Mouse (Mus musculus) CD4-positive, CD25-positive, alpha-beta regulatory T cell, adult 4 months (primary cell): ENCODE measurements around the gene Capn9. TPM values are rescaled to one million over a fixed set of nuclear protein-coding genes. Genes with fewer than 3 reads are reported as not detected.

Source experiments
- ATAC-seq: one replicate; pipeline ENCODE4 v1.8.0; 2017
- polyA plus RNA-seq, 2 experiments: library from polyadenylated mRNA; unstranded; fragments of 100-300 nt; shearing (Covaris generic); gene quantifications; one replicate each; pipeline ENCODE4 v1.2.1; 2017

Gene Capn9
- polyA plus RNA-seq = not detected

DNA sequence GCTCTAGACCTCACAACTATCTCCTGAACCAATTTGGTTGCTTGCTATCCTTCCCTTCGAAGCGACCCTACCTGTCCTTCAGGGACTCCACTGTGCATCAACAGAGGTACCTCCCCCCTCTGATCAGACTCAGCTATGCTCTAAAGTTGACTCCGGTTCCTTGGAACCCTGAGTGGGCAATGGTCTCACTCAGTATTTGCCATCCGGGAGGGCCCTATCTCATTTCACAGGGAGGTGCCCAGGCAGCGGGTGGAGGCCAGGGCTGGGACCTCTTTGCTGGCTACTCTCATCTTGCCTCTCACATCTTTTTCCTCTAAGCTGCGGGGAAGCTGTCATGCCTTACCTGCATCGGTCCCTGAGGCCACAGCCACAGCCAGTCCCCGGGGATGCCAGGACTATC is at the start of gene Capn9:
Gene Capn9 (plus strand): TSS at position 301 of the 400 bp plus-strand sequence.
- ATAC-seq = no peak

DNA sequence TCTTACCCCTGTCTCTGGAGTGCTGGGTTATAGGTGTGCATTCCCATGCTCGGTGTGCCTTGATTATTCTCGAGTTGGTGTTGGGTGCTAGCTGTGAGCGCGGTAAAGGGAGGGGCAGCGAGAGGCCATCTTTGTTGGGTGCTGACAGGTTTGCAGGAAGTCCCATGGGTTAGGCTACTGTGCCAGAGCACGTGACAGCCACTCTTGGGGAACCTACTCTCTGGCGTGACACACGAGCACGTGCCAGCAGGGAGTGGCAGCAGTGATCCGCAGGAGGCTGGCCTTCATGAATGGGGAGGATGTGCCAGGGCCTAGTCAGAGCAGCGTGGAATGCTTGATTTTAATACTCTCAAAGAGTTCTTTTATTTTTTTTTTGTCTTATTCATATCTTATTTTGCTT is 49.6 kb upstream of the Capn9 start:
- ATAC-seq = no peak

DNA sequence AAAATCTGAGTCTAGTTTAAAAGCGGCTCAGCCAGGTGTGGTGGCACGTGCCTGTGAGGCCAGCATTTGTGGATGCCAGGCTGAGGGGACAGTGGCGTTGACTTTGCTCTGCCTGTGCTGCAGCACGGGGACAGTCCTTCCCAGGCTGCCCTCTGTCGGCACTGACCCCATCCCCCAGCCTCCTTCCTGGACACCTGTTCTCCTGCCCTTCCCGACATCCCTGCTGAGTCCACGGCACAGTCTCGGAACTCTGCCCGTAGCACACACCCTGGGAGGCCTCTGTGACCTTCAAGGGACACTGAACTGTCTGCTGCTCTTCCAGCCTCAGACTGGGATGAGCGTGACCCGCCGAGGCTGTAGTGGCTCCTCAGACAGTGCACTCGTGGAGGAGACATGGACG is 45.8 kb upstream of the Capn9 start:
- ATAC-seq = no peak

DNA sequence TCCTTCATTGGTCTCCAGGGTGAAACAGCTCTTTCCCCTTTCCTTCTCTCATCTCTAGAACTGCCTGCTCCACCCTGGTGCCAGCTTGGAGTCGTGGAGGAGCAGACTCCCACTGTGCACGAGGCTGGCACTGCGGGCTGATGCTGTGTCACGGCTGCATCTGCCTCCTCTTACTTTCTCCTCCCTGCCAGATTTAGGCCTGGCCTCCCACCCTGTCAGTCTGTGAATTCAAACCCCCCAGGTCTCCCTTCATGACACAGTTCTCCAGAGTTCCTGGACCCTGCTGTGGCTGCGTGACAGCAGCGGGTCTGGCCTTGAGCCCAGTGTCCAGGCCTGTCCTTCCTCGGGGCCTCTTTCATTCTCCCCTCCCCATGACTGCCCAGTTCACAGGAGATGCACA is 45.4 kb upstream of the Capn9 start:
- no peak for ATAC-seq

DNA sequence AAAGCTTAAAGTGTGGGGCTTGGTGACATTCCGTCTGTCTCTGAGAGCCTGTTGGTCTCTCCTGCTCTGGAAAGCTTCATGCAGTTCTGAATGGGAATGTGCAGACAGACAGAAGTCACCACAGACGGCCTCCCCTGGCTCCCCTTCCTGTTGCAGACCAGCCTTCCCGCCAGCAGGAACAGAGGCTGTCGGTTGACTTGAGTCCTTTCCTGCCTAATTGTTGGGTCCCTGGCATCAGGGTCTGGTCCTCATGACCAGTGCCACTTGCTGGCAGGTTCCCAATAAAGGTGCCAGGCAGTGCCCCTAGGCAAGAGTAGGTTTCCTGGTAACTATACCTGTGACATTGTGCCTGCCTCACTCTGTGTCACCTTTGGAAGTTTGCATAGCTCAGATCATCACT is 44.9 kb upstream of the Capn9 start:
- no peak for ATAC-seq

DNA sequence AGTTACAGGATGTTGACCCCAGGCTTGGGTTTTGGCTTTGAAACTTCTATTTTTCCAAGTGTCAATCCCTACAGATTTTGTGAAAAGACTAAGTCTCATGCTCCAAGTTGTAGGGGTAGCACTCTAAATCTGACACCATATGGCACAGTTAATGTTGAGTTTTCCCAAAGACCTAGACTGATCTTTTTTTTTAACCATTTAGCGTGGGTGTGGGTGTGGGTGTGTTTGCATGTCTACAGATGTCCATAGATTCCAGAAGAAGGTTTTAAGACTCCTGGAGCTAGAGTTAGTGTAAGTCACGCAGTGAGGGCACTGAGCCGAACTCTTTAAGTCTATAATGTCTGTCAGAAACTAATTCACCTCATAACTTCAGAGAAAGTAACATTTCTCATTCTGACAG is 43.3 kb upstream of the Capn9 start:
- ATAC-seq = no peak

DNA sequence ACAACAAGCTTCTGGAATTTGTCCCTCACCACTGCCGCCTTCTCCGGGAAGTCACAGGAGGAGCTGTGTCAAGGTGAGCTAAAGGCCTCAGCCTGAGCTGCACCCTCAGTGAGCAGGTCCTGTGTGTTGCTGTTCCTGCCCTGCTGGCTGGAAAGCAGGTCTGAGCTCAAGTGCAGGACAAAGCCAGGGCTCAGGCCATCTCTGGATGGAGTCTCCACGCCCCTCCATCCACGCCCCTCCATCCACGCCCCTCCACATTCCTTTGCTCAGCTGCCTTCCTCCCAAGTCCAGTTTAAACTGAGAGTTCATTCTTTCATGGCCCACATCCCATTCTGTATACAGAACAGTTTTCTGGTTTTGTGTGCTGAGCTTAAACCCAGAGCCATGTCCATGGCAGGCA is 40.5 kb upstream of the Capn9 start:
- ATAC-seq = no peak

DNA sequence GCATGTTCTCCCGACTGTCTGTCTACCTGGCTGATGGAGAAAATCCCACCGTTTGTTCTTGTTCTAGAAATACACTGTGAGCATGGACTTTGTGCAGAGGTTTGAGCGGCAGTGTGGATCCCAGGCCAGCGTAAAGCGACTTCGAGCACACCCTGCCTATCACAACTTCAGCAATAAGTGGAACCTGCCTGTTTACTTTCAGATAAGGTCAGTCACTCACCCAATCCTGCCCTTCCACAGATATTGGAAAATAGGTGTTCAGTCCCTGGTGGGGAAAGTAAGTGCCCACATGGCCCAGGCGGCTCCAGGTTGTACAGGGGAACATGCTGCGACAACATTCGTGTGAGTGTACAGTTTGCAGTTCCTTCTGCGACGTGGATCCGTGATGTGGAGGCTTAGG is 35.0 kb upstream of the Capn9 start:
- no peak for ATAC-seq

DNA sequence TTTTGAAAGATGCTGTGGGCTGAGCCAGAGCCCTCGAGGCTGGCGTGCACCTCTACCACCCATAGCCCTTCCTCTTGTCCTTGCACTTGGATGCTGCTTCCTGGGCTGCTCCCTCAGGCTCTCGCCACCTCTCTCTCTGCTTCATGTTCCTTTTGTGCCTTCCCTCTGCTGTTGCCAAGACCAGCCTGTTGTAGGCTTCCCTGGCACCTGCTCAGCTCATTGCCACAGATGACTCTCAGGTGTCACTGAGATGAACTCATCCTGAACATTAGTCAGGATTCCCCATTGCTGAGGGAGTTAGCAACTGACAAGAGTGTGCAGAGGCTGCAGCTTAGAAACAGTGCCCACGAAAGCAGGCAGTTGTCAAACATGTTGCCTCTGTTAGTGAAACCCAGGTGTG is 33.9 kb upstream of the Capn9 start:
- ATAC-seq = no peak

DNA sequence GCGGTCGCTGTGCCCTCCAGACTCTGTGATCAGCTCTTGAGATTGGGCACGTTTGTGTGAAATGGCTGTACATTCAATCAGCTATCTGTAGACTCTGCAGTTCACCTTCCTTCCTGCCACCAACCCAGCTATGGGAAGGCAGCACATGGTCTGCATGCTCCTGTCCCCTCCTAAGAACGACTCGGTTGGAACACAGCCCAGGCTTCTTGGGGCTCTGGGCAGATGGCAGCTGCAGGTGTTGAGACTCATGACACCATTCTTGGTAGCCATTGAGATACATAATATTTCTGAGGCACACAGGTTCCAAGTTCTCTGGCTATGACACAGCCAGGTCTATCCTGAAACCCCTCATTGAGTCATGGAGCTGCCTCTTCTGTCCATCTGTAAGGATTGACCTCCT is 32.6 kb upstream of the Capn9 start:
- no peak for ATAC-seq

DNA sequence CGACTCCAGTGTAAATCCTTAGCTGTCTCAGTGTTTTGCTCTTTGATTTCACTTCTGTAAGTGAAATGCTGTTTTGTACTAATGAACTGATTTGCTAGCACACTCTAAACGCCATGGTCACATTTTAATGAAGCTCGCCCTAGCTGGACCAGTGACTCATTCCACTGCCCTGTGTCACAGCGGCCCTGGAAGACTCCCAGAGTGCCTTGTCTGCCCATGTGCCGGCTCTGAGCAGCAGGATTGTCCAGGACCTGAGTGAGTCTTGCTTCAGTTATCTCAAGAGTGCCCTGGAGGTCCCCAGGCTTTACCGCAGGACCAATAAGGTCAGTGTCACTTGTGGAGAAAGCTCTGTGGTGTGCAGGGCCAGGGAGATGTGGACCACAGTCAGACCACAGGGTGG is 29.5 kb upstream of the Capn9 start:
- no peak for ATAC-seq

DNA sequence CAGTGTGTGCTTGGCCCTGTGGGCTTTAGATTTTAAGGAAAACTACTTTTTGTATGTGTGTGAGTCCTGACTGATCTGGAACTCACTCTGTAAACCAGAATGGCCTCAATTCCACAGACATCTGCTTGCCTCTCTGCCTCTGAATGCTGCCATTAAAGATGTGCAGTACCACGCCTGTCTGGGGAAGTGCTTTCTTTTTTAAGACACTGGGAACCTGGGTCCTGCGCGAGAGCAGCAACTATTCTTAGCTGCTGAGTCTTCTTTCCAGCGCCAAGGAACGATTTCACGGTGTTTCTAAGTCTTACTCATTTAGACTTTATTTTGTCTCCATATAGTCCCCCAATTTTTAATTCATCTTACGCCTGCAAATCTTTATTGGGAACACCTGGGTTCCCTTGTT is 29.1 kb upstream of the Capn9 start:
- no peak for ATAC-seq

DNA sequence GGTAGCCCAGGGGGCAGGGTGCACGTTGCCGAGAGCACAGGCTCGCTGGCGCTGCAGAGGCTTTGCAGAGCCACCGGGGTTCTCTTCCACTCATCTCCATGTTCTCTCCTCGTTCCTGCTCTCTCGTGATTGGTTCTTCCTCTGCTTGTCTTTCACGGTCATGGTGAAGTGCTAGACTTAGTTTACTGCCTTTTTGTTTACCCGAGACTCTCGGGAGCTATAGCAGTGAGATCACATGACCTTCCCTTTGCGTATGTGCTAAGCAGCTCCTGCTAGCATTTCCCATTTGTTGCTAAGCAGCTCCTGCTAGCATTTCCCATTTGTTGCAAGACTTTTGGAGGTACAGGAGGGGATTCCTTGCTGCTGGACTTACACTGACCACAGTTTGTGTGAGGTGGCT is 28.6 kb upstream of the Capn9 start:
- ATAC-seq = no peak

DNA sequence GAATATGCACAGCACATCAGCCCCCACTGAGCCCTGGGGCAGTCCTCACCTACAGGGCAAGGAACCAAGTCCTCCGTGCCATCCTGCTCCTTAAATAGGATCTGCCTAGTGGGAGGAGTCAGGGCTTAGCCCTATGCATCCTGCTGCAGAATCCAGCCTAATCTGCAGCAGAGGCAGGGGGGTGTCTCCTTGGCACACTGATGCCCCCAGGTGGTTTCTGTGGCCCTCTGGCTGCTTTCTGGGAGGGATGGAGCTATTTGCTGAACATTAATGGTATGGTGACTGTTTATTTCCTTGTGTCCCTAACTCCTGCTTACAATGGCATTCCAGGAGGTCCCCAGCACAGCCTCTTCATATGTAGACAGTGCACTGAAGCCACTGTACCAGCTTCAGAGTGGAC is 27.7 kb upstream of the Capn9 start:
- ATAC-seq = no peak

DNA sequence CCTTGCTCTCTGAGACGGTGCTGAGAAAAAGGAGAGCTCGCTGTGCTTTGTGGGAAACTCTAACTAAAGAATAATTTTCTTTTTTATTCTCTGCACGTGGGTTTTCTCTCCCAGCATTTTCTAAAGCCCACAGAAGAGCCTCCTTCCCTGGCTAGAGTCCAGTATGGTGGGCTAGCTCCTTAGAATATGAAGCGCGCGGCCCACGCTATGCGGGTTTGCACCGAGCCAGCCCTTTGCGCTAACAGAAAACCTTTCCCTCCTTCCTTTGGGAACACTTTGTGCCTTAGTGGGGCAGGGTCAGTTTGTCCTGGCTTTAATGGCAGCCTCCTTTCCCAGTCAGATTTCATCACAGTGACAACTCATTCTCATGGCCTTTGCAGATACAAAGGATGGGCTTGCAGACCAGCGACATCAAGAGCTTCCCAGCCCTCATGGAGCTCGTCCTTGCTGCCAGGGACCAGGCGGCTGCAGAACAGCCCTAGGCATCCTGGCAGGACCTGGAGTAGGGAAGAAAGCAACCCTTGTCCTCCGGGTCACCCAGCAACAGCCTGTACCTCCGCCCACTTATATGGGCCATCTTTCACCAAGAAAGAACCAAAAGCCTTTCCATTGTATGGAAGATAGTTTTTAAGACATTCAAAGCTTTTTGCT is 24.8 kb upstream of the Capn9 start:
- ATAC-seq = no peak

DNA sequence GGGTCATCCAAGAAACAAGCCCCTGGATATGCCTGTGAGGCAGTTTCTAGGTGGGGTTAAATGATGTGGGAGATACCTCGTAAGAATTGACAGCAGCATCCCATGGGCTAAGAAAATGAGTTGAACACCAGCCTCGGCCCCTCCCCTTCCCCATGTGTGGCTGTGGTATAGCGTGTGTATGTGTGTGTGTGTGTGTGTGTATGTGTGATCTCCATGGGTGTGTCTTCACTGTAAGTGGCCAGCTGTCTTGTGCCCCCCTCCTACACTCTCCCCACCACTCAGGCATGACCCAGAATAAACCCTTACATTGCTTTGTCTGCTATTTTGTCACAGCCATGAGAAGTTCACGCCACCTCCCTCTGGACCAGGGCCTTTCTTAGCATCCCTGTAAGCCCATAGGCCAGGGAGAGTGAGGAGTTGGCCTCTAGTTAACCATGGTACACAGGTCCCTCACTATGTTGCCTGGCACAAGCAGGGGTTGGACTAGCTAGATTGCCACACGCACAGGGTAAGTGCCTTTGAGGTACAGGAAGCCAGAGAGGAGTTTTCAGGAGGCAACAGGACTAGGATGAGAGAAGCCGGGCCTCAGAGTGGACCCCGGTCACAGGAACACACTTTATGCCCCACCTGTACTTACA is 20.7 kb upstream of the Capn9 start:
- ATAC-seq = no peak

DNA sequence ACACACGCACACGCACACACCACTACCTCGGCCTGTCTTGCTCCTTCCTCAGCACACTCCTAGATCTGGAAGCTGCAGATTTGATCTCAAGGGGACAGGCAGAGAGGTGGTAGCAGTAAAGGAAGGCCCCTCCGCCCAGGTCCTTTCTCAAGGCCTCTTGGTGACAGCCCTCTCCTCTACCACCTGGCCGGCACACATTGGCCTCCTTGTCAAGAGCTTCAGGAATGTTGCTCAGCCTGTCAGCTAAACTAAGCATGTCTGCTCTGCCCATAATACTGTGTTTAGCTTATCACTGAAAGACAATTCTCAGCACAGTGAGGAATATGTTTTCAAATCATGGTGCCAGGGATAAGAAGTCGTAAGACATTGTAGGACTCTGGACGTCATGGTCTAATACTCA is 19.7 kb upstream of the Capn9 start:
- ATAC-seq = no peak

DNA sequence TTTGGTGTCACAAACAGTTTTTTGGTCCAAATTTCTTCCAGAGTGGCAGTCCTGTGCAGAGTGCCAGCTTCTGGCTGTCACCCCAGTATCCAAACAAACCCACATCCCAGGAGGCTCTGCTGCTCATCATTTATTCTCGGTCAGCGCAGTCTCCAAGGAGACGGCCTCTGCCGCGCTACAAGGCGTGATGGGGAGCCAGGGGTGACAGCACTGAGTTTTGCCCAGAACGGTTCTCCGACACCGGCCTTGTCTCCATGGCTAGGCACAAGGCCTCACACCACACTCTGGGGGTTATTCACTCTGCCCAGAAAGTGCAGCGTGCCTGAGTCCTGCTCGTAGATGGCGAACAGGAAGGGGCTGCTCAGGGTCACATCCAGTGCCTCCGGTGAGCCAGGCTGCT is 19.3 kb upstream of the Capn9 start:
- ATAC-seq = no peak

DNA sequence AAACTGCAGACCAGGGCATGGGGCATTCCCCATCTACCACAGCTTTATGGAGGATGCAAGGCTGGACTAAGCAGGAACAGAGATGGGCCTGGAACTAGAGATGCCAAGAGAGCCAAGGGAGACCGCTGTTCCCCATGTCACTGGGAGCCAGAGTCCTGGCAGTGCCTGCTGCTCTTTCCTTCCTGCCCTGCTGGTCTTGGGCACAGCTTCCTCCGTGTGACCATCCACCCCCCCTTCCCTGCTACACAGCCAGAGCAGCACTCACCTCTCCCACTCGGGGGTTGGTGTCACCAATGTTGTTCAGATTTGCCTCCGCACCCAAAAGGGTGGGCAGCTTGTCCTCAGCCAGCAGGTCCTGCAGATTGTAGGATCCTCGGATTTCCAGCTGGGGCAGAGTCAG is 18.4 kb upstream of the Capn9 start:
- ATAC-seq = no peak

DNA sequence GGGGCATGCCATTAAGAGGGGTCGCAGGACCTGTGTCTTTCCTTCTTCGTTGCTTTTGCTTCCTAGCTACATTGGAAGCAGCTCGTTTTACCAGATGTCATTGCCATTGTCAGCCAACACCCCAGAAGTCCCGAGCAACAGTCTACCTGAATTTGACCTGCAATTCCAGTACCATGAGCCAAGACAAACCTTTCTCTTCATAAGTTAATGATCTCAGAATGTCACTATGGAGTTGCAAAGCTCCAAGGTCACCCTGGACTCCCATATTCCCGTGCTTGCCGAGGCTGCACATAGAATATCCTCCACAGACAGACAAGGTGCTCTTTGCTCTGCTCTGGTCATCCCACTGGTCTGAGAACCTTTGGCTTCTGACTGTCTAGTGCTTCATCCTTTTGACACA is 8.8 kb upstream of the Capn9 start:
- ATAC-seq = no peak

DNA sequence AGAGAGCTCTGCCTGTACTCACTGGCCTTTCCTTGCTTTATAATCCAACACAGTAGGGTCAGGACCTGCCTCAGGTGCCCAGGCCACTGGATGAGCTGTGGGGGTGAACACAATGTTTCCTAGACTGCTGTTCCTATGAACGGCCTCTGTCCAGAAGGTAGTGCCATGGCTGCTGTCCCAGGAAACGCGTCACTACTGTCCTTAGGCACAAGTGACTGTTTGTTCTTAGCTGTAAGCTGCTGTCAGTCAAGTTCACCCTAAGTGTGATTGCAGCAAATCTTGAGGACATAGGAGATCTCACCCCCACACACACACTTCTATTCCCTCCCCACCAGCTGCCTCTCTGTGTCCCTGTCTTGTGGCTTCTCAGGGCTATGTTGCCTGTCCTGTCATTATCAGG is 8.3 kb upstream of the Capn9 start:
- no peak for ATAC-seq

DNA sequence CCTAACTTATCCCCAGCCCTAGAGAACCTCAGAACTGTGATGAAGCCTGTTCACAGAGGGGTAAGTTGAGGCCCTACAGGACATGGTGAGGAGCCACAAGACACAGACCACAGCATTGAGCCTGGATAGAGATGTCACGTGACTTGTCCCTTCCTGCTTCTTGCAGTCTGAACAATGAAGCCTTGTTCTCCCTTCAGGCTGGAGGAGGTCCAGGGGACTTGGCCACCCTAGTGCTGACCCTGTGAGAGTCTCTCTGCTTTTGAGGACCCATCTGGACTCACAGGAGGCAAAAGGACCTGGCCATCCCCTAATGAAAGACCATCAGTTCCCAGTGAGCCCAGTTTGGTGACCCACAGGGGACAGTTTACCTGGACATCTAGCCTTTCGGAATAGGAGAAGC is 6.8 kb upstream of the Capn9 start:
- ATAC-seq = no peak

DNA sequence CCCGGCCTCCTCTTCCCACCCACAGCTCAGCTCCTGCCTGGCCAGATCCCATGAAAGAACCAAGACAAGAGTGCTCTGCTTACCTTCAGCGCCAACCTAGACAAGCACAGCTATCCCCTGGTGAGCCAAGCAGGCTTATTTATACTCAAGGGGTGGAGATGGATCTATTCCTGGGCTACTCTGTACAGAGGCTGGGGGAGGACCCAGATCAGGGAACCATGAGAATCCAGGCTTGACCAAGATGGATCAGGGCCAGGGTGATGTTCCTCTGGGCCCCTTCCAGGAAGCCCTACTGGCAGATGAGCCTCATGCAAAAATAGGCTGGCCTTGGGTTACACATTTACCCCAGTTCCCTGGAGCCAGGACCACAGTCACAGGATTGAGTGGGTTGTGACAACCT is 6.3 kb upstream of the Capn9 start, which contains the start of gene Agt:
Gene Agt (minus strand): TSS at position 114 of the 400 bp plus-strand sequence.
- ATAC-seq = no peak

DNA sequence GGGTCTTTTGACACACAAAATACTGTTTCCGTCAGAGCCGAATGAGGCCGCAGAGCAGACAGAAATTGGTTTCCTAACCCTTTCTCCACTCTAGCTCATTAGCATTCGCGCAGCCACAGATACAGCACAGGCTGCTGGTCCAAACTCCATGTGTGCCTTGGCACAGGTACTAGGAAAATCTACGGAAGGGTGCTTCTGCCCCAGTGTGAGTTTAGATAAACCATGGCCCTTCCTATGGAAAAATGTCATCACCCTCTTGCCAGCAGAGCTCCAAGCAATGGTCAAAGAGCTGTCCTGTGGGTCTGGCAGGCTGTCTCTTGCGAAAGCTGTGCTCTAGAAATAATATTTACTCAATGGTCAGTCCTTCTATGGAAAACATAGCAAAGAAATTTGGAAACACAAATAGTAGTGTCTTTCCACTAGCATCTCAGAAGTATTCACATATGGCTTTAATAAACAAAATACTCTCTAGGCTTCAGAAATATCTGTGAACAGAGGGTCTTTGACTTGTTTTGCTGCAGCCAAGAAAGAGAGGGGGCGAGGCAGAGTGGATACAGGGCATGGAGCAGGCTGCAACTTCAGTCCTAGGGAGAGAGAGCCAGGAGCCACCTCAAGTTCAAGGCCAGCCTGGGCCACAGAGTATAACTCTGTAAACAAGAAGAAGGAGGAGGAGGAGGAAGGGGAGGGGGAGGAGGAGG is 4.0 kb upstream of the Capn9 start:
- ATAC-seq = no peak

DNA sequence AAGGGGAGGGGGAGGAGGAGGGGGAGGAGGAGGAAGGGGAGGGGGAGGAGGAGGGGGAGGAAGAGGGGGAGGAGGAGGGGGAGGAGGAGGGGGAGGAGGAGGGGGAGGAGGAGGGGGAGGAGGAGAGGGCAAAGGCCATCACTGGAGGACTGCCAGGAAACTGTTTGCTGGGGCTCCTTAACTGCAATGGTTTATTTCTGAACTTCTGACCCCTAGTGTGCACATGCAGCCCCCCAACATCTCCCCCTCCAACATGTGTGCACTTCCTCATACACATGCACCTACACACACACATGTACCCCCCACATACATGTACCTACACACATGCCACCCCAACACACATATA is 3.5 kb upstream of the Capn9 start:
- ATAC-seq = no peak
